Mouse (Mus musculus): Measurements from ENCODE around the gene Itga9. TPM values are rescaled to one million over a fixed set of nuclear protein-coding genes. Genes with fewer than 3 reads are reported as not detected.

Gene Itga9
- polyA plus RNA-seq, 1 experiment: 15.0 TPM

DNA sequence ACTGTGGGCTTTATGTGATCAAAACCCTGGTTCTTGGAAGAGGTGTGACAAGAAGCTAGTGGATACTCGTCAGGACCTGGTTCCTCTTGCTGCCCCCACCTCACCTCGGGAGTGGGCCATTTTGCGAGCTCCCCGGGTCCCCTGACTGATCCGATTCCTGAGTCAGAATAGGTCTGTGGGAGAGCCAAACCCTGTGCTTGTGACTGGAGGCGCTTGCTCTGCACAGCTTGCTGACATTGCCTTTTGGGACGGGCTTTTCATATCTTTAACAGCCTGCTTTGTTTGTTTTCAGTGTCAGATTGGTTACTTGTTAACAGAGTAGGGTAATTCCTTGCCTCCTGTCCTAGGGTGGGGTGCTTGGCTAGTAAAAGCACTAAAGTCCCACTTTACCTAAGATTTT, 322.2 kb downstream of the Itga9 start:
- DNase-seq: peak; percentile 89
- no peak for TF ChIP-seq CTCF (conservative IDR thresholded peaks at IDR 0.05; ENCODE audit: insufficient read depth, insufficient read length, low read depth, low read length)
- TF ChIP-seq POLR2A (IDR thresholded peaks at IDR 0.05; ENCODE audit: low read depth, low read length): no peak
- no peaks in the 10 kb centered on the region for H3K36me3 ChIP-seq (ENCODE audit: control insufficient read depth, insufficient read depth, low read length)
- H3K27me3 ChIP-seq (replicated peaks; ENCODE audit: control insufficient read depth, insufficient read depth, low read length): no peaks in the 10 kb centered on the region
- 19% methylated on average over 7 of the region's 7 CpGs for WGBS
- H3K27ac ChIP-seq (ENCODE audit: insufficient read depth, low read depth, low read length): peak overlapping the region; percentile 61
- peaks cover 17% of the 10 kb centered on the region for H3K4me1 ChIP-seq (ENCODE audit: control insufficient read depth, insufficient read depth, low read length)
- no peak overlapping the region for H3K4me3 ChIP-seq (ENCODE audit: insufficient read depth, low read depth, low read length)

DNA sequence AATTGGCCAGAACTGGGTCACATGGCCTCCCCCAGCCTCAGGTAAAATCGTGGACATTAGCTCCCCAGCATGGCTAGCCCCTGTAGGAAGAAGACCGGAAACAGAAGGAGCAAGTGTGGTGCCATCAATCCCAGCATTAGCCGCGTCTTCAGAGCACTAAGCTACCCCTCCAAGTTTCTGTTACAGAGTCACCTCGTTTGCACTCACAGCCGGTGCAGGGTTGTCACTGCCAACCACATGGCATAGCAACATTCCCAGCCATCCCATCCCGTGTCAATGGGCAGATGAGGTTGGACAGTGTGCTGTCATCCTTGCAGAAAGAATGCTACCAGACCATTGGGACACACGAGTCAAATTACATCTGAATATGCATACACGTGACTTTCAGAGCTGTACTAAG, 324.1 kb downstream of the Itga9 start:
- peaks cover 18% of the 10 kb centered on the region for H3K4me1 ChIP-seq (ENCODE audit: control insufficient read depth, insufficient read depth, low read length)
- WGBS: 61% methylated on average over 9 of the region's 9 CpGs
- H3K27ac ChIP-seq (ENCODE audit: insufficient read depth, low read depth, low read length): no peak overlapping the region
- no peak for TF ChIP-seq CTCF (conservative IDR thresholded peaks at IDR 0.05; ENCODE audit: insufficient read depth, insufficient read length, low read depth, low read length)
- TF ChIP-seq POLR2A (IDR thresholded peaks at IDR 0.05; ENCODE audit: low read depth, low read length): no peak
- H3K36me3 ChIP-seq (ENCODE audit: control insufficient read depth, insufficient read depth, low read length): no peaks in the 10 kb centered on the region
- no peak overlapping the region for H3K4me3 ChIP-seq (ENCODE audit: insufficient read depth, low read depth, low read length)
- DNase-seq: no peak
- H3K27me3 ChIP-seq (replicated peaks; ENCODE audit: control insufficient read depth, insufficient read depth, low read length): no peaks in the 10 kb centered on the region

DNA sequence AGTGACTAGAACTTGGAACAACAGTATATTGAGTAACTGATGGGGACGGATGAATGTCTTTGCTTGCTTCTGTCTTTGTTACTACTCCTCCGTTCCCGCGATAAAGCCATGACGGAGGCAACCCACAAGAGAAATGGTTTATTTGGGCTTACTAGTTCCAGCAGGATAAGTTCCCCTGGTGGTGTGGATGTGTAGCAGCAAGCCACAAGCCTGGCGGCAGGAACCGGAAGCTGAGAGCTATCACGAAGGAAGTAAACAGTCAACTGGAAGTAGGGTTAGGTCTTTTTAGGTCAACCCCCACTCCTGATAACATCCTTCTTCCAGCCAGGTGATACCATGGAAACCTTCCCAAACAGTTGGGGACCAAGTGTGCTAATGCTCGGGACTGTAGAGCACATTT, 327.3 kb downstream of the Itga9 start:
- no peaks in the 10 kb centered on the region for H3K36me3 ChIP-seq (ENCODE audit: control insufficient read depth, insufficient read depth, low read length)
- no peak for DNase-seq
- no peak overlapping the region for H3K27ac ChIP-seq (ENCODE audit: insufficient read depth, low read depth, low read length)
- H3K27me3 ChIP-seq (replicated peaks; ENCODE audit: control insufficient read depth, insufficient read depth, low read length): no peaks in the 10 kb centered on the region
- no peak overlapping the region for H3K4me3 ChIP-seq (ENCODE audit: insufficient read depth, low read depth, low read length)
- 86% methylated on average over 9 of the region's 9 CpGs for WGBS
- TF ChIP-seq CTCF (conservative IDR thresholded peaks at IDR 0.05; ENCODE audit: insufficient read depth, insufficient read length, low read depth, low read length) (no peak; the same call in 1 of the 2 replicates), POLR2A (IDR thresholded peaks at IDR 0.05; ENCODE audit: low read depth, low read length) (no peak)
- peaks cover 20% of the 10 kb centered on the region for H3K4me1 ChIP-seq (ENCODE audit: control insufficient read depth, insufficient read depth, low read length)

DNA sequence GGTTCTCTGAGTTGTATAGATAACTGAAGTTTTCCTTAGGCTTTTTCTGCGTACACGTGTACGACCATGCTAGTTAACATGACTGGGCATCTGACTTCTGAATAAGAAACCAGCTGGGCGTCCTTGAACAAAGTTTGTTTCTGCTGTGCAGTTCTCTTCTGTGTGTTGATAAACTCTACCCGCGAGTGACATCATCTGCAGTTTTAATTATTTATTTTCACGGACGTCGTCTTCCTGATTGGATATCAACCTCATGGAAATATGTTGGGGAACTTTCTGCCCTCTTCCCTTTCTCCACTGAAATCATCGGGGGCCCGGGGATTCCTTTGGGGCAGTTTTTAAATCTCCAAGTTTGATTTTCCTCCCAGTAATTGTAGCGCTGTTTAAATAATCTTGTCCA, 327.8 kb downstream of the Itga9 start:
- no peak overlapping the region for H3K4me3 ChIP-seq (ENCODE audit: insufficient read depth, low read depth, low read length)
- no peak for DNase-seq
- TF ChIP-seq CTCF (conservative IDR thresholded peaks at IDR 0.05; ENCODE audit: insufficient read depth, insufficient read length, low read depth, low read length): no peak
- no peak for TF ChIP-seq POLR2A (IDR thresholded peaks at IDR 0.05; ENCODE audit: low read depth, low read length)
- H3K27ac ChIP-seq (ENCODE audit: insufficient read depth, low read depth, low read length): no peak overlapping the region
- no peaks in the 10 kb centered on the region for H3K36me3 ChIP-seq (ENCODE audit: control insufficient read depth, insufficient read depth, low read length)
- H3K4me1 ChIP-seq (ENCODE audit: control insufficient read depth, insufficient read depth, low read length): peaks cover 22% of the 10 kb centered on the region
- 68% methylated on average over 12 of the region's 12 CpGs for WGBS
- H3K27me3 ChIP-seq (replicated peaks; ENCODE audit: control insufficient read depth, insufficient read depth, low read length): no peaks in the 10 kb centered on the region

DNA sequence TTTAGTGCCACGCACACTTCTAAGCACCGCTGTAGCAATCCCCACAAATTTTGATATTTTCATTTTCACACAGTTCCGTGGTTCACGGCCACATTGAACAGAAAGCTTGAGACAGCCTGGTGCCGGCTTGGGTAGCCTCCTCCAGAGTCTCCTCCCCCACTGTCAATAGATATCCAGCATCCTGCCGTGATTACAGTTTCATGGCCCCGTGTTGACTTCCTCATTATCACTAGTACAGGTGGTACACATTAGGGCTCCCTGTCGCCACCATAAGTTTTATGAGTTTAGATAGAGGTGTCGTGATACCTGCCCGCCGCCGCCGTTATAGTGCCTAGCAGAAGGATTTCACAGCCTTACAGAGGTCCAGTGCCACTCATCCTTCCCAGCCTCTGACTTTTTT, 328.6 kb downstream of the Itga9 start:
- H3K27ac ChIP-seq (ENCODE audit: insufficient read depth, low read depth, low read length): no peak overlapping the region
- H3K36me3 ChIP-seq (ENCODE audit: control insufficient read depth, insufficient read depth, low read length): no peaks in the 10 kb centered on the region
- peaks cover 22% of the 10 kb centered on the region for H3K4me1 ChIP-seq (ENCODE audit: control insufficient read depth, insufficient read depth, low read length)
- TF ChIP-seq POLR2A (IDR thresholded peaks at IDR 0.05; ENCODE audit: low read depth, low read length) (no peak), CTCF (conservative IDR thresholded peaks at IDR 0.05; ENCODE audit: insufficient read depth, insufficient read length, low read depth, low read length) (no peak)
- H3K27me3 ChIP-seq (replicated peaks; ENCODE audit: control insufficient read depth, insufficient read depth, low read length): no peaks in the 10 kb centered on the region
- no peak for DNase-seq
- WGBS: 73% methylated on average over 13 of the region's 13 CpGs
- H3K4me3 ChIP-seq (ENCODE audit: insufficient read depth, low read depth, low read length): no peak overlapping the region

DNA sequence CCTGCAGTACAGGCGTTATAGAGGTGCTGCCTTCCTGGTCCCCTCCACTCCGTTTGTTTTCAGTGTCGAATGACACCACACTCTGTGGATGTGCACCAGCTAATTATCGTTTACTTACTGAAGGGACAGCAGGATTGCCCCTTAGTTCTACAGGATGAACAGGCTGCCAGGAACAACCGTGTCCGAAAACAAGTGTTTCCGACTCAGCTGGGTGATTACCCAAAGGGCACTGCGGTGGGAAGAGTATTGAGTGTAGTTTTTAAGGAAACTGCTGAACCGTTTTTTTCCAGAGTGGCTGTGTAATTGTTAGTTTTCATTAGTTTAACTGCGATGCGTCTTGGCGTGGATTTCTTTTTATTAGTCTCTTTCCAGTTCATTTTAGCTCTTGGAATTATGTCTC, 329.6 kb downstream of the Itga9 start:
- peak; percentile 79 for DNase-seq
- no peak overlapping the region for H3K4me3 ChIP-seq (ENCODE audit: insufficient read depth, low read depth, low read length)
- H3K4me1 ChIP-seq (ENCODE audit: control insufficient read depth, insufficient read depth, low read length): peaks cover 25% of the 10 kb centered on the region
- no peaks in the 10 kb centered on the region for H3K27me3 ChIP-seq (replicated peaks; ENCODE audit: control insufficient read depth, insufficient read depth, low read length)
- TF ChIP-seq POLR2A (IDR thresholded peaks at IDR 0.05; ENCODE audit: low read depth, low read length) (no peak), CTCF (conservative IDR thresholded peaks at IDR 0.05; ENCODE audit: insufficient read depth, insufficient read length, low read depth, low read length) (no peak)
- H3K36me3 ChIP-seq (ENCODE audit: control insufficient read depth, insufficient read depth, low read length): no peaks in the 10 kb centered on the region
- WGBS: 17% methylated on average over 12 of the region's 12 CpGs
- peak overlapping the region; percentile 29; the same call in 1 of the 2 replicates for H3K27ac ChIP-seq (ENCODE audit: insufficient read depth, low read depth, low read length)

DNA sequence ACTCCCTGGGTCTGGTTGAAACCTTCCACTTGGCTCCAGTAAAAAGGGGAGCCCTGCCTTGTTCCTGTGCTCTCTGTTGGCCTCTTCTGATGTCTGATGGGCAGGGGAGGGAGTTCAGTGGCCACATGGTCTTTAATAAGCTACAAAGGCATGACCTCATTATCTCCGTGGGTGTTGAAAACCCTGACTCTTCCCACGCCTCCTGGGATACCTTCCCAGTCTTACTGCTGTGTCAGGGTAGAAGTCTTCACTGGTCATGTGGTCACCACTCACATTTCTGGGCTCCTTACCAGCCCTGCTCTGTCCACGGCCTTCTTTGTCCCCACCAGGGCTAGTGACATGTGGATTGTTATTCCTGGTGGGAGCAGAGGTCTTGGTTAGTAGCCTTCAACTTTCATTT, 331.0 kb downstream of the Itga9 start:
- peaks cover 31% of the 10 kb centered on the region for H3K4me1 ChIP-seq (ENCODE audit: control insufficient read depth, insufficient read depth, low read length)
- TF ChIP-seq CTCF (conservative IDR thresholded peaks at IDR 0.05; ENCODE audit: insufficient read depth, insufficient read length, low read depth, low read length) (no peak), POLR2A (IDR thresholded peaks at IDR 0.05; ENCODE audit: low read depth, low read length) (no peak)
- H3K4me3 ChIP-seq (ENCODE audit: insufficient read depth, low read depth, low read length): no peak overlapping the region
- no peaks in the 10 kb centered on the region for H3K27me3 ChIP-seq (replicated peaks; ENCODE audit: control insufficient read depth, insufficient read depth, low read length)
- 44% methylated on average over 3 of the region's 3 CpGs for WGBS
- H3K27ac ChIP-seq (ENCODE audit: insufficient read depth, low read depth, low read length): no peak overlapping the region
- DNase-seq: peak; percentile 88
- no peaks in the 10 kb centered on the region for H3K36me3 ChIP-seq (ENCODE audit: control insufficient read depth, insufficient read depth, low read length)
